Mouse (Mus musculus): ENCODE measurements at regions not wholly inside any gene's neighbourhood (a gene's known extent, or its start where the extent isn't known, plus 50 kb on each side); places are given as distances from the start of the nearest gene placed in this dataset.

DNA sequence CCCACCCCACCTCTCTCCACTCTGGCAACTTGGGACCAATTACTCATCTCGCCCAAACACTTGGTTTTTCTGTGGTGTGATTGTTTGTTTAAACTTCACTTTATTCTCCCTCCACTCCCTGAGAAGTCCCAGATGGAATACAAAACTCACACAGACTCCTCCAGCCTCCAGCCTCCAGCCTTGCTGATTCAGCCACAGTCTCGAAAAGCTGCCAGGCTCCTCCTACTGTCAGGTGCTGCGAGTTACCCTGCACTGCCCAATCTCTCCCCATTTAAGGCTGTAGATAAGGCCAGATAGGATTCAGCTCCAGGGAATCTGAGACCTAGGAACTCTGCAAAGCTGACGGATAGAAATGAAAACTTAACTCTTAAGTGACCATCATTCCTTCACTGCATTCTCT, 340.7 kb downstream of the Cmpk2 start:
- Histone ChIP-seq H3K27ac (ENCODE audit: insufficient read depth, low read depth, low read length) (no peak overlapping the region), H3K4me3 (ENCODE audit: low read depth, low read length) (no peak overlapping the region), H3K36me3 (ENCODE audit: control insufficient read depth, insufficient read depth, low read length) (no peaks in the 10 kb centered on the region), H3K27me3 (ENCODE audit: control insufficient read depth, insufficient read depth, low read length) (no peaks in the 10 kb centered on the region), H3K4me1 (ENCODE audit: control insufficient read depth, insufficient read depth, insufficient read length, low read length) (no peaks in the 10 kb centered on the region)
- 4% methylated on average over 4 of the region's 4 CpGs for WGBS
- TF ChIP-seq POLR2A (IDR thresholded peaks at IDR 0.05; ENCODE audit: low read depth, low read length): no peak
- TF ChIP-seq CTCF (IDR thresholded peaks at IDR 0.05; ENCODE audit: extremely low read depth, insufficient read length, insufficient replicate concordance, low read depth, low read length): no peak

DNA sequence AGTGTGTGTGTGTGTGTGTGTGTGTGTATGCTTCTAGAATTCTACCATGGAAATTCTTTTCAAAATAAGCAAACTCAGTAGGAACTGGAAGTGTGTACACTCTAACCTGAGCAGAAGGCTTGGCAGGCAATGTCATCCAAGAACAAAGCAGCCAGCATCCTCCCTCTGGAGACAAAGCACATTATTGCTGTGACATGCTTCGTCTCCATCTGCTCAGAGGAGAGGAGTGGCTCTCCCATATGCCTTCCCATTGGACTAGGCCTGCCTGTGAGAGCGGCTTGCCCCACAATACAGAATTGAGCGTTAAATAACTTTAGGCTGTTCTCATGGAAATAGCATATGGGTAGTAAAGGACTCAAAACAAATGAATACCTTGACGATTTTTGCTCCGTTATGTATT, 333.5 kb downstream of the Cmpk2 start:
- no peak for TF ChIP-seq CTCF (IDR thresholded peaks at IDR 0.05; ENCODE audit: extremely low read depth, insufficient read length, insufficient replicate concordance, low read depth, low read length)
- TF ChIP-seq POLR2A (IDR thresholded peaks at IDR 0.05; ENCODE audit: low read depth, low read length): no peak
- 74% methylated on average over 5 of the region's 5 CpGs for WGBS
- H3K27me3 ChIP-seq (ENCODE audit: control insufficient read depth, insufficient read depth, low read length): no peaks in the 10 kb centered on the region

DNA sequence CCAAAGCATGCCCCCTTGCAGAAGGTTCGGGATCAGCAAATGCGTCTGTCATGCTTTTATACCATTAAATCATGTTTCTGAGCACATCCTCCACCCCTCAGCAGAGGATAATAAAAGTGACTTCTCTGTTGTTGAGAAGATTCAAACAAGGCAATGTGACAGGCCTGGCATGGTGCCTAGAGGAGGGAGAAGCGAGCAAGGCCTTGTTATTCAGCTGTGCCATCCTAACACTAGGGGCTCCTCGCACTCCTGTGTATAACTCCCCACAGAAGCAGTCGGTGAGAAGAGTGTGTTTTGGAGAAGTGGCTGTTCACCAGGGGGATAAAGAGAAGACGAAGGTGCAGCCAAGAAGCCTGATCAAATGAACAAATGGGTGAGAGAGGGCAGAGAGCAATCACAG, 330.3 kb downstream of the Cmpk2 start:
- no peak for TF ChIP-seq CTCF (IDR thresholded peaks at IDR 0.05; ENCODE audit: extremely low read depth, insufficient read length, insufficient replicate concordance, low read depth, low read length)
- TF ChIP-seq POLR2A (IDR thresholded peaks at IDR 0.05; ENCODE audit: low read depth, low read length): no peak
- H3K27me3 ChIP-seq (ENCODE audit: control insufficient read depth, insufficient read depth, low read length): no peaks in the 10 kb centered on the region
- no peak overlapping the region for H3K27ac ChIP-seq (ENCODE audit: insufficient read depth, low read depth, low read length)
- H3K4me3 ChIP-seq (ENCODE audit: low read depth, low read length): no peak overlapping the region
- H3K4me1 ChIP-seq (ENCODE audit: control insufficient read depth, insufficient read depth, insufficient read length, low read length): no peaks in the 10 kb centered on the region
- WGBS: 80% methylated on average over 6 of the region's 6 CpGs
- no peaks in the 10 kb centered on the region for H3K36me3 ChIP-seq (ENCODE audit: control insufficient read depth, insufficient read depth, low read length)

More for the DNA sequence above, 333.5 kb downstream of the Cmpk2 start:
- Histone ChIP-seq H3K4me1 (ENCODE audit: control insufficient read depth, insufficient read depth, insufficient read length, low read length) (no peaks in the 10 kb centered on the region), H3K27ac (ENCODE audit: insufficient read depth, low read depth, low read length) (no peak overlapping the region), H3K36me3 (ENCODE audit: control insufficient read depth, insufficient read depth, low read length) (no peaks in the 10 kb centered on the region), H3K4me3 (ENCODE audit: low read depth, low read length) (no peak overlapping the region)

DNA sequence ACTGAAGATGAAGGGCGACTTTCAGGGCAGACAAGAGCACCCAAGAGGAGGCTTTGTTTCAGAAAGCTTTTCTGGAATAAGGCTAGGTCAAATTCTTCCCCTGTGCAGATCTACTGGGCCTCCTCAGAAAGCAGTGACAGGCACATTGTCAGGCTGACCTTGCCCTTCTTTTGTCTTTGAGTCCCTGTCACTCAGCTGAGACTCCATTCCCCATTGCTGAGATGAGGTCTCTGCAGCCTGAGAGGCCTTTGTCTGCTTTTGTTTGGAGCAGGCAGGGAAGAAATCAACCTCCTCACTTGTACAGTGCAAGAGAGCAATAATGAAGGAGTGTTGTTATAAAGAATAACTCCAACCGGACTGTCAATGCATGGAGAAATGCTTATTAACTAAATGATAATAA, 327.4 kb downstream of the Cmpk2 start:
- TF ChIP-seq CTCF (IDR thresholded peaks at IDR 0.05; ENCODE audit: extremely low read depth, insufficient read length, insufficient replicate concordance, low read depth, low read length): no peak
- TF ChIP-seq POLR2A (IDR thresholded peaks at IDR 0.05; ENCODE audit: low read depth, low read length): no peak

DNA sequence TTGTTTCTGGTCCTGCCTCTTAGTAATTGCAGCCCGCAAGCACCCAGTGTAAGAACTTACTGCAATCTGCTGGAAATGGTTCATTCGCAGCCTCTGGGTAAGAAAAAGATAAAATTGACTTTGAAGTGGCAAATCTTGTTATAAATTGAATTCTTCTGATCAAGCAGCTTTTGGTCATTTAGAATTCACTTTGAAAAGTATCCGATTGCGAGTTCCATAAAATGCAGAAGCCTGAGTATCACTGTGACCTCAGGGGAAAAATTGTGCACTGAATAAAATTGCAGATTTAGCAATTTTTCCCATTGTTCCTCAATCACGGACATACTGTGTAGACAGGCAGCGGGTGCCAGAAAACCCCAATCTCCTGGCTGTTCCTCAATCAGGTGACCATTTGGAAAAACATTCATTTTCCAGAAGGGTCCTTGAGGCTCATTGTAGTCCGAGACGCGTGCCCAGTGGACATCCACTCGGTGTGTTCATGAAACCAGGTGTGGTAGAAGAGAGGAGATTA, 320.4 kb downstream of the Cmpk2 start:
- Histone ChIP-seq H3K27me3 (ENCODE audit: control insufficient read depth, insufficient read depth, low read length) (no peaks in the 10 kb centered on the region), H3K4me3 (ENCODE audit: low read depth, low read length) (no peak overlapping the region), H3K36me3 (ENCODE audit: control insufficient read depth, insufficient read depth, low read length) (no peaks in the 10 kb centered on the region), H3K4me1 (ENCODE audit: control insufficient read depth, insufficient read depth, insufficient read length, low read length) (no peaks in the 10 kb centered on the region), H3K27ac (ENCODE audit: insufficient read depth, low read depth, low read length) (no peak overlapping the region)
- no peak for TF ChIP-seq CTCF (IDR thresholded peaks at IDR 0.05; ENCODE audit: extremely low read depth, insufficient read length, insufficient replicate concordance, low read depth, low read length)
- TF ChIP-seq POLR2A (IDR thresholded peaks at IDR 0.05; ENCODE audit: low read depth, low read length): no peak
- 85% methylated on average over 10 of the region's 10 CpGs for WGBS

More for the DNA sequence above, 327.4 kb downstream of the Cmpk2 start:
- H3K4me3 ChIP-seq (ENCODE audit: low read depth, low read length): no peak overlapping the region
- WGBS: 68% methylated on average over 2 of the region's 2 CpGs
- no peaks in the 10 kb centered on the region for H3K36me3 ChIP-seq (ENCODE audit: control insufficient read depth, insufficient read depth, low read length)
- no peaks in the 10 kb centered on the region for H3K4me1 ChIP-seq (ENCODE audit: control insufficient read depth, insufficient read depth, insufficient read length, low read length)
- H3K27ac ChIP-seq (ENCODE audit: insufficient read depth, low read depth, low read length): no peak overlapping the region
- H3K27me3 ChIP-seq (ENCODE audit: control insufficient read depth, insufficient read depth, low read length): no peaks in the 10 kb centered on the region

DNA sequence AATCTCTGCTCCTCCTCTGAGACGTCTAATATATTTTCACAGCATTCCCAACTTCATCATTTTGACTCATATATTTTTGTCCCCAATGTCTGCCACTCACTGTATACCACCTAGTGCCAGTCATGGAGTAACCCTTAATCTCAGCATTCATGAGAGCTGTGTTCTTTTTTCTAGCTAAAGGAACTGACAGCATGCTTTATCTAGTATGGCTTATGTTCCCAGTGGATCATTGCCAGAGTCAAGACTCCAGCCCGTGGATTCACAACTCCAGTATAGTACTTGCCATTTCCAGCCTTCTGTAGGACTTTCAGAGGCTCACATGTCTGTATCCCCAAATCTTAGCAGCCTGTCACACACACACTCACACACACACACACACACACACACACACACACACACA, 316.5 kb downstream of the Cmpk2 start:
- WGBS: 53% methylated on average over 2 of the region's 2 CpGs
- no peak overlapping the region for H3K27ac ChIP-seq (ENCODE audit: insufficient read depth, low read depth, low read length)
- H3K4me3 ChIP-seq (ENCODE audit: low read depth, low read length): no peak overlapping the region
- H3K4me1 ChIP-seq (ENCODE audit: control insufficient read depth, insufficient read depth, insufficient read length, low read length): no peaks in the 10 kb centered on the region
- no peaks in the 10 kb centered on the region for H3K27me3 ChIP-seq (ENCODE audit: control insufficient read depth, insufficient read depth, low read length)
- no peaks in the 10 kb centered on the region for H3K36me3 ChIP-seq (ENCODE audit: control insufficient read depth, insufficient read depth, low read length)
- no peak for TF ChIP-seq POLR2A (IDR thresholded peaks at IDR 0.05; ENCODE audit: low read depth, low read length)
- no peak for TF ChIP-seq CTCF (IDR thresholded peaks at IDR 0.05; ENCODE audit: extremely low read depth, insufficient read length, insufficient replicate concordance, low read depth, low read length)

DNA sequence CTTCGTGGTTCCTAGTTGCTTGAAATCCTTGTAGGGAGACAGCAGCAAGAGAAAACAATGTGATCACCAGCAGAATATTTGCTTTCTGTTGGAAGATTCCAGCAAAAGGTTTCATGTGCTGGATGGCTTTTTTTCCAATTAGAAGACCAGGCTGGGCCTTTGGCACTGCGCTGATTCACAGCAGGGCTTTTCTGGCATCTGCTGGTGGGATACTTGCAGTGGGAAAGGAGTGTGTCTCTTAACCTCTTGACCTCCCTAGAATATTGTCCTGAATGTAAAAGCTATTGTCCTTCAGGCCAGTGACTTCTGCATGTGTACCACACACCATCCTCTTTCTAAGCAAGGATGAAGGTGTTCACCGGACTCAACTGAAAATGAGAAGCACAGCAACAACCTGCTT, 315.4 kb downstream of the Cmpk2 start:
- H3K36me3 ChIP-seq (ENCODE audit: control insufficient read depth, insufficient read depth, low read length): no peaks in the 10 kb centered on the region
- no peaks in the 10 kb centered on the region for H3K27me3 ChIP-seq (ENCODE audit: control insufficient read depth, insufficient read depth, low read length)
- no peak overlapping the region for H3K4me3 ChIP-seq (ENCODE audit: low read depth, low read length)
- TF ChIP-seq CTCF (IDR thresholded peaks at IDR 0.05; ENCODE audit: extremely low read depth, insufficient read length, insufficient replicate concordance, low read depth, low read length) (no peak), POLR2A (IDR thresholded peaks at IDR 0.05; ENCODE audit: low read depth, low read length) (no peak)
- no peaks in the 10 kb centered on the region for H3K4me1 ChIP-seq (ENCODE audit: control insufficient read depth, insufficient read depth, insufficient read length, low read length)
- 90% methylated on average over 3 of the region's 3 CpGs for WGBS
- H3K27ac ChIP-seq (ENCODE audit: insufficient read depth, low read depth, low read length): no peak overlapping the region

Data from small intestine, adult 2 months (tissue).